Mouse (Mus musculus): ENCODE data around the gene Psip1. TPM values are rescaled to one million over a fixed set of nuclear protein-coding genes. Genes with fewer than 3 reads are reported as not detected.
"Not testable (repeated sequence)": the region's sequence is repeated elsewhere in the genome, so short reads cannot be mapped to it uniquely, and the experiment has no call there.

Psip1 gene
- total RNA-seq (2014; rRNA removed) (248 and 298 TPM in 2 replicates), polyA plus RNA-seq (2015; fragmentation: Nextera tagmentation; extraction: Ambion mirVana) (284 and 309 TPM in 2 replicates)

- Histone ChIP-seq H3K9ac (peak within 1 kb of the TSS; percentile 93), H3K9me3 (ENCODE audit: low read length) (no peaks in the 10 kb centered on the region), H3K27ac (ENCODE audit: low read depth, low read length) (peak within 1 kb of the TSS; percentile 100), H3K4me3 (ENCODE audit: low read depth, low read length) (peak within 1 kb of the TSS; percentile 99), H3K4me2 (ENCODE audit: low read depth) (peak within 1 kb of the TSS; percentile 70), H3K4me1 (ENCODE audit: insufficient read depth) (peaks cover 6% of the 10 kb centered on the region), H3K27me3 (ENCODE audit: insufficient read depth, low read length) (no peaks in the 10 kb centered on the region), H3K36me3 (ENCODE audit: insufficient read depth) (peaks cover 17% of the 10 kb centered on the region)
- DNase-seq = peak; percentile 95
- peak; percentile 91 for ATAC-seq
- under 1% methylated on average over 70 of the region's 86 CpGs for WGBS
- TF ChIP-seq CTCF (IDR thresholded peaks at IDR 0.05; ENCODE audit: low read depth) = peak; percentile 66
Measured at GRCm38 (mm10) chr4:83486117-83486901, at the start of gene Psip1. Psip1 (minus strand) TSS chr4:83486459.

GRCm38 (mm10) chr4:83534024-83534423 lies 47.8 kb upstream of the Psip1 start:
- Histone ChIP-seq H3K9ac (no peak overlapping the region), H3K4me3 (ENCODE audit: low read depth, low read length) (no peak overlapping the region), H3K27ac (ENCODE audit: low read depth, low read length) (no peak overlapping the region), H3K4me2 (ENCODE audit: low read depth) (no peak overlapping the region), H3K27me3 (ENCODE audit: insufficient read depth, low read length) (no peaks in the 10 kb centered on the region), H3K36me3 (ENCODE audit: insufficient read depth) (no peaks in the 10 kb centered on the region), H3K9me3 (ENCODE audit: low read length) (no peaks in the 10 kb centered on the region), H3K4me1 (ENCODE audit: insufficient read depth) (no peaks in the 10 kb centered on the region)
- 88% methylated on average over 7 of the region's 7 CpGs for WGBS
- ATAC-seq (no peak), DNase-seq (no peak)
- TF ChIP-seq CTCF (IDR thresholded peaks at IDR 0.05; ENCODE audit: low read depth) = no peak

- Histone ChIP-seq H3K4me2 (ENCODE audit: low read depth) (no peak overlapping the region), H3K9me3 (ENCODE audit: low read length) (no peaks in the 10 kb centered on the region), H3K36me3 (ENCODE audit: insufficient read depth) (no peaks in the 10 kb centered on the region), H3K4me3 (ENCODE audit: low read depth, low read length) (no peak overlapping the region), H3K9ac (no peak overlapping the region), H3K27ac (ENCODE audit: low read depth, low read length) (no peak overlapping the region), H3K4me1 (ENCODE audit: insufficient read depth) (no peaks in the 10 kb centered on the region), H3K27me3 (ENCODE audit: insufficient read depth, low read length) (no peaks in the 10 kb centered on the region)
- 89% methylated on average over 9 of the region's 9 CpGs for WGBS
- no peak for ATAC-seq
- TF ChIP-seq CTCF (IDR thresholded peaks at IDR 0.05; ENCODE audit: low read depth) = 0 out of 2 replicates have a peak, but pooled peaks have one; percentile 9
- no peak for DNase-seq
Measured at GRCm38 (mm10) chr4:83533168-83533911, 47.1 kb upstream of the Psip1 start.

GRCm38 (mm10) chr4:83530060-83530459 lies 43.8 kb upstream of the Psip1 start:
- not testable (repeated sequence) for H3K4me2 ChIP-seq (ENCODE audit: low read depth); H3K27ac ChIP-seq (ENCODE audit: low read depth, low read length); H3K4me1 ChIP-seq (ENCODE audit: insufficient read depth); ATAC-seq; DNase-seq; H3K27me3 ChIP-seq (ENCODE audit: insufficient read depth, low read length); H3K36me3 ChIP-seq (ENCODE audit: insufficient read depth); H3K4me3 ChIP-seq (ENCODE audit: low read depth, low read length); H3K9me3 ChIP-seq (ENCODE audit: low read length); H3K9ac ChIP-seq
- WGBS = 96% methylated on average over 4 of the region's 4 CpGs

- ATAC-seq (no peak), DNase-seq (no peak)
- H3K9ac ChIP-seq = no peak overlapping the region
- H3K27ac ChIP-seq (ENCODE audit: low read depth, low read length) = no peak overlapping the region
- no peak overlapping the region for H3K4me2 ChIP-seq (ENCODE audit: low read depth)
- H3K36me3 ChIP-seq (ENCODE audit: insufficient read depth) = no peaks in the 10 kb centered on the region
- peak; percentile 52 for TF ChIP-seq CTCF (IDR thresholded peaks at IDR 0.05; ENCODE audit: low read depth)
- no peak overlapping the region for H3K4me3 ChIP-seq (ENCODE audit: low read depth, low read length)
- 0 out of 2 replicates have a peak, but pooled peaks cover 5% of the 10 kb centered on the region for H3K4me1 ChIP-seq (ENCODE audit: insufficient read depth)
- H3K9me3 ChIP-seq (ENCODE audit: low read length) = no peaks in the 10 kb centered on the region
- H3K27me3 ChIP-seq (ENCODE audit: insufficient read depth, low read length) = no peaks in the 10 kb centered on the region
Measured at GRCm38 (mm10) chr4:83527921-83528320, 41.7 kb upstream of the Psip1 start.

GRCm38 (mm10) chr4:83526988-83527334 lies 40.7 kb upstream of the Psip1 start:
- H3K27me3 ChIP-seq (ENCODE audit: insufficient read depth, low read length) = no peaks in the 10 kb centered on the region
- no peak for DNase-seq
- no peaks in the 10 kb centered on the region for H3K36me3 ChIP-seq (ENCODE audit: insufficient read depth)
- 54% methylated on average over 6 of the region's 6 CpGs for WGBS
- no peak overlapping the region for H3K4me3 ChIP-seq (ENCODE audit: low read depth, low read length)
- H3K27ac ChIP-seq (ENCODE audit: low read depth, low read length) = no peak overlapping the region
- H3K9me3 ChIP-seq (ENCODE audit: low read length) = no peaks in the 10 kb centered on the region
- no peak overlapping the region for H3K9ac ChIP-seq
- no peak for TF ChIP-seq CTCF (IDR thresholded peaks at IDR 0.05; ENCODE audit: low read depth)
- H3K4me1 ChIP-seq (ENCODE audit: insufficient read depth) = 0 out of 2 replicates have a peak, but pooled peaks cover 5% of the 10 kb centered on the region
- ATAC-seq = no peak
- no peak overlapping the region for H3K4me2 ChIP-seq (ENCODE audit: low read depth)
